Mouse (Mus musculus) left cerebral cortex, postnatal 4 days (tissue): ENCODE results near the gene Reep3. TPM values are rescaled to one million over a fixed set of nuclear protein-coding genes. Genes with fewer than 3 reads are reported as not detected.

ENCODE experiments used
- DNase-seq: peaks from one replicate; pipeline ENCODE4 v3.0.0-alpha.2; 2022
- intact Hi-C: fragments of 180-260 bp; cut with DNase I; formaldehyde crosslinking; loops from one replicate; pipeline ENCODE4 v1.15.1; 2025
- total RNA-seq, 2 experiments: library from RNA; stranded (reverse); gene quantifications; 2 replicates each; pipeline ENCODE4 v1.2.3; 2021

The Reep3 gene
- total RNA-seq, 2 experiments from 2014 or later = 24.4 to 27.9 TPM

GRCm38 (mm10) chr10:66983043-66983442 lies 113.7 kb downstream of the Reep3 start:
- intact Hi-C loops = no loop called here
- DNase-seq = no peak

- DNase-seq = no peak
- intact Hi-C loops = no loop called here
Measured at GRCm38 (mm10) chr10:66978215-66978614, 118.5 kb downstream of the Reep3 start.

- no peak for DNase-seq
- intact Hi-C loops = no loop called here
Measured at GRCm38 (mm10) chr10:66977093-66977492, 119.7 kb downstream of the Reep3 start.

GRCm38 (mm10) chr10:66975451-66975850 lies 121.3 kb downstream of the Reep3 start:
- DNase-seq = no peak
- intact Hi-C loops = no loop called here

- intact Hi-C loops = no loop called here
- no peak for DNase-seq
Measured at GRCm38 (mm10) chr10:66974417-66974816, 122.3 kb downstream of the Reep3 start.

GRCm38 (mm10) chr10:66973866-66974265 lies 122.9 kb downstream of the Reep3 start:
- intact Hi-C loops = no loop called here
- DNase-seq = no peak

GRCm38 (mm10) chr10:66973274-66973673 lies 123.5 kb downstream of the Reep3 start:
- DNase-seq = no peak
- intact Hi-C loops = no loop called here

GRCm38 (mm10) chr10:66970336-66971115 lies 126.2 kb downstream of the Reep3 start:
- intact Hi-C loops = no loop called here
- no peak for DNase-seq

- intact Hi-C loops = no loop called here
- DNase-seq = no peak
Measured at GRCm38 (mm10) chr10:66969581-66969980, 127.2 kb downstream of the Reep3 start.

- no peak for DNase-seq
- intact Hi-C loops = no loop called here
Measured at GRCm38 (mm10) chr10:66969081-66969480, 127.7 kb downstream of the Reep3 start.

GRCm38 (mm10) chr10:66968541-66968940 lies 128.2 kb downstream of the Reep3 start:
- DNase-seq = no peak
- intact Hi-C loops = no loop called here

GRCm38 (mm10) chr10:66966391-66967109 lies 130.2 kb downstream of the Reep3 start:
- DNase-seq = peak; percentile 43
- intact Hi-C loops = no loop called here

GRCm38 (mm10) chr10:66960136-66960535 lies 136.6 kb downstream of the Reep3 start:
- intact Hi-C loops = no loop called here
- DNase-seq = no peak

Other genes starting within 250 kb of the Reep3 start
- 100 to 1,000 TPM; 135 to 143 TPM for gene Jmjd1c, start 820 bp downstream of the Reep3 start, total RNA-seq
- gene Nrbf2, start 188.4 kb upstream of the Reep3 start, total RNA-seq = 10 to 100 TPM; 14.4 to 16.1 TPM